In genomic region chr13:40953231-40953630, GRCm38 (mm10) we compare ENCODE assay signal across 15 mouse cellular contexts. TPM values are rescaled to one million over a fixed set of nuclear protein-coding genes. Genes with fewer than 3 reads are reported as not detected.
DNase-seq lines count a peak whose midpoint lies in the region; TF ChIP-seq lines count a peak whose summit lies in the region.
"Had no signal": no experiment of that assay in that cellular context is flagged by ENCODE, and none has a peak within 500 bp of the region (broad histone marks: within the 10 kb centered on the region; RNA-seq: fewer than 3 reads in every experiment).

No protein-coding gene starts in this region.

- TF ChIP-seq CTCF in lung, adult 2 months (IDR thresholded peaks at IDR 0.05; ENCODE audit: insufficient read depth, low read length), result no peak
- TF ChIP-seq CTCF in bone marrow, adult 2 months (IDR thresholded peaks at IDR 0.05; ENCODE audit: control insufficient read depth, insufficient read depth, low read length), result no peak

- no peak for TF ChIP-seq POLR2A in lung, adult 2 months (IDR thresholded peaks at IDR 0.05; ENCODE audit: borderline replicate concordance, extremely low read depth, low read depth, low read length)
- TF ChIP-seq POLR2A in bone marrow, adult 2 months (IDR thresholded peaks at IDR 0.05; ENCODE audit: borderline replicate concordance, control insufficient read depth, low read depth, low read length), result no peak

- H3K4me1 ChIP-seq in lung, adult 2 months (ENCODE audit: control insufficient read depth, insufficient read depth, low read length), result no peaks in the 10 kb centered on the region; the same call in 1 of the 2 replicates
- peaks cover 1% of the 10 kb centered on the region; the same call in 1 of the 2 replicates for H3K4me1 ChIP-seq in bone marrow, adult 2 months (ENCODE audit: control insufficient read depth, insufficient read depth, low read length)
- H3K4me1 ChIP-seq: embryonic facial prominence, embryonic 12.5 days had no signal

- H3K4me3 ChIP-seq in lung, adult 2 months (replicated peaks; ENCODE audit: extremely low read depth, low read depth, low read length), result no peak overlapping the region
- peak overlapping the region; percentile 41 for H3K4me3 ChIP-seq in bone marrow, adult 2 months (replicated peaks; ENCODE audit: control insufficient read depth, low read depth, low read length)
- H3K4me3 ChIP-seq: embryonic facial prominence, embryonic 12.5 days; gastrocnemius, adult 2 months; heart, adult 2 months had no signal

- peak overlapping the region; percentile 61 for H3K27ac ChIP-seq in bone marrow, adult 2 months (ENCODE audit: control insufficient read depth, insufficient read depth, low read depth, low read length, poor library complexity)
- H3K27ac ChIP-seq: embryonic facial prominence, embryonic 12.5 days; gastrocnemius, adult 2 months; heart, adult 2 months; hindbrain, embryonic 14.5 days had no signal

- DNase-seq in heart, postnatal 4 days, result peak; percentile 24
- DNase-seq in heart, adult 9 months (ENCODE audit: low spot score in 2 of 2), result no peak
- peak; percentile 23 for DNase-seq in lung, postnatal 14 days
- no peak for DNase-seq in lung, adult 2 months
- peak; percentile 52 to 56 for DNase-seq in monocyte, adult 2 months (ENCODE audit: low read depth in 1 of 2, low spot score in 2 of 2)
- no peak for DNase-seq in testis, postnatal 14 days (ENCODE audit: low spot score)
- DNase-seq in natural killer cell, adult 2 months (ENCODE audit: low spot score in 2 of 2), result no peak
- DNase-seq: adrenal gland, postnatal 36 days; gastrocnemius, adult 2 months; heart, adult 2 months; kidney, adult 18-20 months; thymus, adult 2 months had no signal

- 37% methylated on average over 6 of the region's 6 CpGs for WGBS in lung, adult 2 months
- 37% methylated on average over 6 of the region's 6 CpGs for WGBS in bone marrow, adult 2 months

RNA-seq across cellular contexts. Expression of gene Pak1ip1, which starts 47.6 kb away (rescaled TPM):
- total RNA-seq in heart, postnatal 4 days (2021), result 10 to 100 TPM; 33.7 to 35.6 TPM
- polyA plus RNA-seq in lung, adult 2 months (2012; rRNA removed), result 33.4 and 36.1 TPM in 2 replicates
- polyA plus RNA-seq in bone marrow, adult 2 months (2011; ENCODE audit: insufficient read depth, insufficient read length, low replicate concordance, missing spikeins), result 45.4 and 46.5 TPM in 2 replicates

Comparison
In these comparisons a context has a peak if more than half of its experiments do, and no peak if none do; other contexts are left out.
1. DNase-seq: peak in heart, postnatal 4 days (single experiment), lung, postnatal 14 days (single experiment) and monocyte, adult 2 months (2 of 2); none in heart, adult 9 months (0 of 2), lung, adult 2 months (single experiment), testis, postnatal 14 days (single experiment) and natural killer cell, adult 2 months (0 of 2).